Mouse (Mus musculus) lung, adult 2 months (tissue): Measurements from ENCODE around the gene Zfp362.

Experiments used
- CTCF ChIP-seq: fragments of 200-500 bp; IDR thresholded peaks from 2 replicates; pipeline ENCODE4 v1.5.1; 2011; ENCODE audit warnings: mild to moderate bottlenecking, low read length, control low read depth; ENCODE audit not compliant: insufficient read depth
- POLR2A ChIP-seq: fragments of 200-500 bp; IDR thresholded peaks from 2 replicates; pipeline ENCODE4 v1.6.1; 2011; ENCODE audit warnings: low read depth, mild to moderate bottlenecking, control low read depth, low read length, borderline replicate concordance; ENCODE audit errors: extremely low read depth

DNA sequence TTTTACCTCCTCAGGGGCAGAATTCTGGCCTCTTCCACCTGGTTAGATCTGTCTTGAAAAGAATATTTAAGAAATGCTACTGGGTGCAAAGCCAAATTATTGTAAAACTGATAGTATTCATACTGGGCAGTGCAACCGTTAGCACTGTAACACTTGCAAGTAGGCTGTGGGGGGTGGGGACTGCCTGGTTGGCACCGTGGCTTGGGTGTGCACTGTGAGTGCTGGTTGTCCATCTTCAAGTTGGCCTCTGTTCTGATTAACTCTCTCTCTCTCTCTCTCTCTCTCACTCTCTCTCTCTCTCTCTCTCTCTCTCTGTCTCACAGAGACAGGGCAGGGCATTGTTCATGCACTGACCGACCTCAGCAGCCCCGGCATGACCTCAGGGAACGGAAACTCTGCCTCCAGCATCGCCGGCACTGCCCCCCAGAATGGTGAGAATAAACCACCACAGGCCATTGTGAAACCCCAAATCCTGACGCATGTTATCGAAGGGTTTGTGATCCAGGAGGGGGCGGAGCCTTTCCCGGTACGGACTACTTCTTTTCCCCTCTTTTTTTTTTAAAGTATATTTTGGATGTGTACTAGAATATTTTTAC lies 62.7 kb downstream of the Zfp362 start:
- TF ChIP-seq CTCF (no peak), POLR2A (no peak)
